Mouse (Mus musculus) embryonic fibroblast, embryonic 13.5 days (primary cell): ENCODE data around the gene Myo5c. TPM values are rescaled to one million over a fixed set of nuclear protein-coding genes. Genes with fewer than 3 reads are reported as not detected.

ENCODE experiments used
- H3K27ac ChIP-seq: 2 replicates; pipeline ENCODE4 v1.5.1; 2012; ENCODE audit warnings: low read length, control low read depth, inconsistent platforms; ENCODE audit not compliant: insufficient read depth
- H3K4me1 ChIP-seq: 2 replicates; pipeline ENCODE4 v1.6.1; 2011; ENCODE audit warnings: low read length; ENCODE audit not compliant: control insufficient read depth, insufficient read depth
- H3K4me3 ChIP-seq: 2 replicates; pipeline ENCODE4 v1.5.1; 2011; ENCODE audit warnings: mild to moderate bottlenecking, control low read depth, low read length; ENCODE audit not compliant: insufficient read depth
- CTCF ChIP-seq: IDR thresholded peaks from 2 replicates; pipeline ENCODE4 v1.5.1; 2011; ENCODE audit warnings: mild to moderate bottlenecking, control low read depth, low read length, moderate library complexity, borderline replicate concordance; ENCODE audit not compliant: insufficient read depth
- POLR2A ChIP-seq: IDR thresholded peaks from 2 replicates; pipeline ENCODE4 v1.6.1; 2011; ENCODE audit warnings: low read depth, mild to moderate bottlenecking, control low read depth, low read length, moderate library complexity
- polyA plus RNA-seq: library from polyadenylated mRNA; stranded (reverse); fragments of >200 nt; gene quantifications from 2 replicates; pipeline ENCODE4 v1.2.4, GENCODE M21; 2011; ENCODE audit warnings: low read depth; ENCODE audit not compliant: missing spikeins, insufficient read length

The Myo5c gene
- polyA plus RNA-seq, 1 experiment: 1.9 TPM

- H3K4me1 ChIP-seq: 0 out of 2 replicates have a peak, but pooled peaks cover 4% of the 10 kb centered on the region
- no peak for TF ChIP-seq POLR2A
- TF ChIP-seq CTCF: no peak
- no peak overlapping the region for H3K4me3 ChIP-seq
- no peak overlapping the region for H3K27ac ChIP-seq
Measured at GRCm38 (mm10) chr9:75255820-75256545, 24.2 kb downstream of the Myo5c start.

- Histone ChIP-seq H3K27ac (no peak overlapping the region), H3K4me1 (peaks cover 4% of the 10 kb centered on the region)
Measured at GRCm38 (mm10) chr9:75258792-75259191, 27.0 kb downstream of the Myo5c start.

DNA sequence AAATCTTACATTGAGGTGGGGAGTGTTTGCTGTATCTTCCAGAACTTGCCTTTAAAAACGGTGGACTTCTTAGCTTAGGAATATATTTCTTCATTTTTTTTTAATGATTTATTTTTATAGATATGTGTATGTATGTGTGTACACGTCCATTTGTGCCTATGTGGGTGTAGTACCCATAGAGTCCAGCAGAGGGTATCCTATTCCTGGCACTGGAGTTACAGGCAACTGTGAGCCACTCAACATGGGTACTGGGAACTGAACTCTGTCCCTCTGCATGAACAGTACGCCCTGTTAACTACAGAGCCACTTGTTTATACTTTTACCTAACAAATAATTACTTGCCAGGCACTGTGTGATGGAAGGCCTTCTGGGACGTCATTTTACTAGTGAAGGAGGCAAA, 27.8 kb downstream of the Myo5c start:
- Histone ChIP-seq H3K4me1 (peaks cover 7% of the 10 kb centered on the region), H3K4me3 (no peak overlapping the region), H3K27ac (no peak overlapping the region)
- TF ChIP-seq CTCF: no peak
- no peak for TF ChIP-seq POLR2A

More at GRCm38 (mm10) chr9:75258792-75259191, 27.0 kb downstream of the Myo5c start:
- no peak overlapping the region for H3K4me3 ChIP-seq
- TF ChIP-seq CTCF: no peak
- no peak for TF ChIP-seq POLR2A

GRCm38 (mm10) chr9:75261332-75261872, 29.6 kb downstream of the Myo5c start:
- Histone ChIP-seq H3K4me3 (no peak overlapping the region), H3K4me1 (peaks cover 7% of the 10 kb centered on the region), H3K27ac (no peak overlapping the region)
- TF ChIP-seq CTCF (no peak), POLR2A (no peak)

DNA sequence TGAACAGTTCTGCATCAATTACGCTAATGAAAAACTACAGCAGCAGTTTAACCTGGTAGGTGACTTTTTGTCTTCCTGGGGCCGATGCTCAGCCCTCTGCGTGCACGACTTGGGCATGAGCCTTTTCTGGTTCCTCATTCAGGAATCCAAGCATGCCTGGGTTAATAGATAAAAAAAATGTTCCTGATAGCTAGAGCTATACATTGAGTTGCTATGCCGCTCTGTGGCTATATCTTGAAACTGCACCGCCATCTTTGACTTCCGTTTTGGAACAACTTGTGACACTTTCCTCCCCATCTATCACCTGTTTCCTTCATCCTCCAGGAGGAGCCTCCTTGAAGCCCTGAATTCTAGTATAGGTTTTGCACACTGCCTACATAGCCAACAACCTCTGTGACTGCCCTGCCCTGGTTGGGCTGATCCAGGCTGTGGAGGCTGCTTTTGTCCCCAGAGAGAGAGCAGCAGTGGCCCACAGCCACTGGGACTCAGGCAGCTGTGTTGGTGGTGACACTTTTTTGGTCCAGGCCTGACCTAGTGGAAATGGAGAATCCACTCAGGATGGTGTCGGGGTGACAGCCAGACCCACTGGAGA, 30.5 kb downstream of the Myo5c start:
- TF ChIP-seq CTCF: no peak
- no peak for TF ChIP-seq POLR2A

GRCm38 (mm10) chr9:75264008-75264718, 32.3 kb downstream of the Myo5c start:
- no peak for TF ChIP-seq POLR2A
- no peak for TF ChIP-seq CTCF
- H3K4me1 ChIP-seq: peaks cover 7% of the 10 kb centered on the region
- H3K4me3 ChIP-seq: no peak overlapping the region
- H3K27ac ChIP-seq: no peak overlapping the region

More for the DNA sequence above, 30.5 kb downstream of the Myo5c start:
- H3K27ac ChIP-seq: no peak overlapping the region
- no peak overlapping the region for H3K4me3 ChIP-seq
- H3K4me1 ChIP-seq: peaks cover 7% of the 10 kb centered on the region

GRCm38 (mm10) chr9:75267147-75267546, 35.3 kb downstream of the Myo5c start:
- no peak overlapping the region for H3K4me3 ChIP-seq
- TF ChIP-seq POLR2A: no peak
- TF ChIP-seq CTCF: no peak
- H3K27ac ChIP-seq: no peak overlapping the region
- H3K4me1 ChIP-seq: peaks cover 7% of the 10 kb centered on the region

GRCm38 (mm10) chr9:75270382-75270781, 38.6 kb downstream of the Myo5c start:
- TF ChIP-seq POLR2A (no peak), CTCF (no peak)
- H3K4me3 ChIP-seq: no peak overlapping the region
- H3K4me1 ChIP-seq: no peaks in the 10 kb centered on the region

DNA sequence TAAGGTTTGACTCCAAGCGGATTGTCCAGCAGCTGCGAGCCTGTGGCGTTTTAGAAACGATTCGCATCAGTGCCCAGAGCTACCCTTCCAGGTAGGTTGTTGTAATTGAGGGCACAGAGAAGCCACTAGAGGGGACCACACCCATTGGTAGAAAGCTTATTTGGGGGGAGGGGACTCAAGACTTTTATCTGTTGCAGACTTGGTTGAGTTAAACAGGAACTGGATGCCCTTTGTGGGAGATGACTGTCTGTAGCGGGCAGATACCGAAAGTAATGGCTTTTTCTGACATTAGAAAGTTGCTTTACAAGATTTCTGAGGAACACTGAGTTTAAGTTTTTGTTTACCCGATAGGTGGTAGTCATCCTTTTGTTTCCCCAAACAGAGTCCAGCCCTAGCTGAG, 39.7 kb downstream of the Myo5c start:
- Histone ChIP-seq H3K27ac (no peak overlapping the region), H3K4me3 (no peak overlapping the region), H3K4me1 (no peaks in the 10 kb centered on the region)
- TF ChIP-seq POLR2A (no peak), CTCF (no peak)

More at GRCm38 (mm10) chr9:75270382-75270781, 38.6 kb downstream of the Myo5c start:
- H3K27ac ChIP-seq: no peak overlapping the region

DNA sequence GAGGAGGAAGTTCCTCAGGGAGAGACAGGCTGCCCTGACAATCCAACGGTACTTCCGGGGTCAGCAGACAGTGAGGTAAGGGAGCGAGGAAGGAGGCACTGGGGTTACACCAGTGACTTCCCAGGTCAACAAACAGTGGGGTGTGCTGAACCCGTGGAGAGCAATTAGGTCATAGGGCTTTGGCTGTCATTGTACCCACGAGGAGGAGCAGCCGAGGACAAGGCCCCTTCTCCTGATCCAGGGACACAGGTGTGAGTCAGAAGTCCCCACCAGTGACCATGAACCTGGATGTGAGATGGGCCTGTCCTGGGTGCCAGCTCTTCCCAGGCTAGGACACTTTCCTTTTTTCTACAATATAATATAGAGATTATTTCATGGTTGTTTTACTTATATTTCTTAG, 41.8 kb downstream of the Myo5c start:
- no peak overlapping the region for H3K4me3 ChIP-seq
- H3K4me1 ChIP-seq: no peaks in the 10 kb centered on the region
- no peak for TF ChIP-seq CTCF
- TF ChIP-seq POLR2A: no peak
- H3K27ac ChIP-seq: no peak overlapping the region
